Mouse (Mus musculus) T-helper 1 cell (primary cell): ENCODE measurements around the gene Muc13.

Experiments
- in situ Hi-C: fragments of 300-600 bp; cut with MboI, MseI; formaldehyde crosslinking; loops from one replicate; pipeline ENCODE4 v1.15.1; 2025; ENCODE audit warnings: high pct_unique_total_duplicates

Muc13 gene

DNA sequence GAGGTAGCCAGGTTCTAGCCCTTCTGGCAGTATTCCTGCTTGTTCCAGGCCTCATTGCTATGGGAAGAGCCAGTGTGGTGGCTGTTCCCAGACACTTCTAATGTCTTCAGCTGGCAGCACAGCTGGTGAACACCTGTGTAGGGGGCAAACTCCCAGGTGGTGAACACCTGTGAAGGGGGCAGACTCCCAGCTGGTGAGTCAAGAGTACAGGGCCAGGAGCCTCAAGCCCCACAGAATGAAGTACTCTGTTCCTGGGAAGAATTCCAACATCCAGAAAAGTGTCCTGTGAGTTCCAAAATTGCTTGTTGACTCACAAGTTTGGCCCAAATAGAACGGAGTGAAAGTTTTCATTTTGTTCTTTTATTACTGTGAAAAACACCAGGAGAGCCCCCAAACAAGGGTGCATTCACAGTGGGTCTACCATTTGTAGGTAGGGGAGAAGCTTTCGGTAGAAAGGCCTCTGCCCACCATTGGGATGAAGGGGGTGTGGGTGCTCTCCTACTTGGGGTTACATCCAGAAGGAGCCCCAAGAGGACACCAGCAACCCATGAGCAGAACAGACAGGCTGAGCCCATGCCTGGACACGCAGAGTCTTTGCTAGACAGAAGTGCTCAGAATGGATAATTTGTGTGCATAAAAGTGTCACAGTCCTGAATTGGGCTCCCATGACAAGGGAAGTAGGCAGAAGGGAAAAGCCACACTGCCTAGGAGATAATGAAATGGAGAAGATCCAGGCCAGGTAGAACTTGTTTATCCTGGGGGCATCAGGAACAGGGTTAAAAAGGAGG lies 25.2 kb upstream of the Muc13 start:
- in situ Hi-C loops = no loop called here

DNA sequence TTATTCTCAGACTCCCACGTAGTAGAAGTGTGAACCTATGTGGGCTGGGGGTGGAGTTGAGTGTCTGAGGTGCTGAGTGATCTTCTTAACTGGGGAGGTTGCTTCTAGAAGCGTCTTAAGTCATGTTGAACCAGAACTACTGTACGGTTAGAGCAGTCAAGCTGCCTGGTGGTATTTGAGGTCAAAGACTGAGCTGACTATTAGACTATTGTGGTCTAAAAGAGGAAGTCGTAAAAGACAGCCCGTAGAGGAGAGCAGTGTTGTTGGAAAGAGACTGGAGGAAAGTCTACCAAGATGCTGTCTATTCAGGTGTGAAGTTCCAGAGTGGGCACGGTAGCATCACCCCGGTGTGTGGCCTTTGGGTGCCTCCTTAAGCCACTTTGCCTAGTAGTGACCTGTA lies 24.0 kb upstream of the Muc13 start:
- in situ Hi-C loops = no loop called here

DNA sequence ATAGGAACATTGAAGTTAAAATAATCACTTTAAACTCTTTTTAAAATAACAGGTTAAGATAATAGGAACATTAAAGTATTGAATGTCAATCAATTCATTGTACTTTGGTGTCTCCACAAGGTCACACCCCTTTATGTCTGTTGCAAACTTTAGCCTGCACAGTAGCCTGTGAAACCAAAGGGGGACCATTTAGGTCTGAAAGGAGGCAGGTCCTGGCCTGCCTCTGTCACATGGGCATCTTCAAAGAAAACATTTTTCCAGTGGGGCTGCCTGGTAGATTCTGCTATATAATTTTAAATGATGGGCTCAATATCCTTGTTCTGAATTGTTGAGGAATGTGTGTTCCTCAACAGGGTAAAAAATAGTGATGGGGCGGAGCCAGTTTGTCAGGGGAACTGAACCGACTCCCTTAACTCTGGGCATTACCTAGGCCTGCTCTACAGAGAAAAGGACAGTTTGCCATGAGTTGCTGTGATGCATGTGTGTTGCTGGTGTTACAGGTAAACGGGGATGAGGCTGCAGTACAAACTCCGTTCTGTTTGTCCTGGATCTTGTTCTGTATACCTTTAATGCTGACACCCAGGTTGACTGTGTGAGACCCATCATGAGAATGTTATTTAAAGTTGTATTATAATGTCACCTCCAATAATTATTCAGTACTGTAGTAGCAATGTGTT lies 22.9 kb upstream of the Muc13 start:
- in situ Hi-C loops = no loop called here

DNA sequence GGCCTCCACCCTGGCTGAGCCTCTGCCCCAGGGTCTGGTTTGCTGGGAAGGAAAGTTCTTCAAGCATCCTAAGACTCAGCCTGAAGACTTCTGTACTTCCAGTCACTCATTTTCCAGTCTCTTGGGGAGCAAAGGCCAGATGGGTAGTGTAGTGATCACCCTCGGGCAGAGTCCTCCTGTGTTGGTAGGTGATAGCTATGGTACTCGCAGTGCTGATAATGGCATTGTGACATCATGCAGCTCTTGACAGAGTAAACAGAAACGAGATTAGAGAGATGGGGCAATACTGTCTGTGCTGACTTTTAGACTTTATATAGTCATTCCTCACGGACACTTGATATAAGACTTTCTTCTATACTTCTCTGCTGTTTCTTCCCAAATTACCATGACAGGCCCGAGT lies 21.0 kb upstream of the Muc13 start:
- in situ Hi-C loops = no loop called here

DNA sequence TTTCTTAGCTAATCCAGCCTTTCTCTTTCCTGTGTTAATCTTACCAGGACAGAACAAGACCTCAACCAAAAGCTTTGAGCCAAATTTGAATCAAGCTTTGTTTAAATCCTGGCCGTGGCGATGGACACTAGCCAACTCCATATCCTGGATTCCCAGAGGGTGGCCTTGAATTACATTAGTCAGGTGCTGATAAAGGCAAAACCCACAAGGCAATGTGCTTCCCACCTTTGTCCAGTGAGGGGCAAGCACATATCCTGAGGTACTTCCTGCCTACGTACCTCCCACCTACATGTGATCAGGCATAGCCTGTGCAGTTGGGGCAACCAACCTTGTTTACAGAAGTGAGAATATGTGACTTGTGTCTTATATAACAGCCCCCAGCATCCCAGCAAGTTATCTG lies 18.9 kb upstream of the Muc13 start:
- in situ Hi-C loops = no loop called here

DNA sequence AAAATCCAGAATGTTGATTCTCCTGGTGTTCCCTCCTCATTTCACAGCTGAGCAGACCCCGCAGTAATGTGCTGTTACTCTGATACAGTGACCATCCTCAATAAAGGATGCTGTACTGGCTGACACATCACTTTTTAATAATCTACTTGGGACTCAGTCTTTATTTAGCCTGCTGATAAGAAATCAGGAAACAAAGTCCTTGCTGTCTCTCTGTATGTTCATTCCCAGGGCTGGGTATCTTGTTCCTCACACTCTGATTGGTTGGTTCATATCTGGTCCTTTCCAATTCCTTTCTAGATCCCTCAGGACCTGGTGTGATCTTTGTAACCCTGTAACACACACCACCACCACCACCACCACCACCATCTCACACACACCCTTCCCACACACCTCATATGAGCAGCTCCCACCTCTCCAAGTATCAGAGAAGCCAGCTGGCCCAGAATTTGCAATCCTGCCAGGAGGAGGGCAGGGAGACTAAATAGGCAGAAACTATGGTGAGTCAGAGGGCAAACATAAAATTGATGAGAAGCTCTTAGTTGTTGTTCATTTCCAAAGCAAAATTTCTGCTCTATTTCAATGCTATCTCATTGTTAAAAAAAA lies 18.0 kb upstream of the Muc13 start:
- in situ Hi-C loops = no loop called here

DNA sequence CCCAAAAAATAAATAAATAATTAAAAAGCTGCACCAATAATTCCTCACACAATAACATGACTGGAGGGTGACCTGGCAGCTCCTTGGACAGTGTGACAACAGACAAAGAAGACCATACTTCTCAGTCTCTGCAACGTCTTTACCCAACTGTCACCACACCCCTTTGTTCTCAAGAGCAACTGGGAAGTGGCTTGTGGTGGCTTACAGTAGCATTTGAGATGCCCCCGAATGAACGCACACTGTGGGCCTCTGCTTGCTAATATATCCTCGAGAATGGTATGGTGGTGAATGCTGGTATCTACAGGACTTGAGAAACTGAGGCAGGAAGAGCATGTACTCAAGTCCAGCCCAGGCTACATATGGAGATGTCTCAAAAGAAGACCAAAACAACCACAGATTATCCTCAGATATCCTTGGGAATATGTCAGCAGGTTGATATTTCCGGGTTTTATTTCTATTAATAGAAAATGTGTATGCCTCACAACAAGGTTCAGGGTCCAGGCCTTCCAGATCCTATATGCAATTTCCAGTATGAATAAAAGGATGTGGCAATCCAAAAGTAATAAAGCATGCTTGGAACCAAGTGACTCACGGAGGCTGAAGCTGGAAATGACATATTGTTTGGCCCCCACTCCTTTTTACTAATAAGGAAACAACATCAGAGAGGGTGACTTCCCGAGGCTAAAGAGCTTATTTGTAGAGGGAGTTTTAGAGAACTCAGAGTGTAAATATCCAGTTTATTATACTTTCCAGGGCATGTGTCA lies 16.9 kb upstream of the Muc13 start:
- in situ Hi-C loops = no loop called here

DNA sequence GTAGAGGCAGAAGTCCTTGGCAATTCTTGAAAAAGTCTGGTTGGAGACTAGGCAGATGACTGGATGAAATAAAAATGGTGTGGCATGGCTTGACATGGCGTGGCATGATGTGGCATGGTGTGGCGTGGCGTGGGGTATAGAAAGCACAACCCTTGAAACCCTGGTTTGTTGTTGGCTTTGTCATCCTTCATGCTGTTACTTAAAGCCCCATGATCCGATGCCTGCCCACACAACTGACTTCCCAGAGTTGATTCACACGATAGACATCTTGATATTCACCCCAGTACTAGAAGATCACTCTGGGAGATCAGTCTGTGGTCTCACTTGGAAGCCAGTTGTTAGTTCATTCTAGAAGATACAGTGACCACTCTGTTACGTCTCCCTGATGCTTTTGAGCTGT lies 16.2 kb upstream of the Muc13 start:
- in situ Hi-C loops = no loop called here

DNA sequence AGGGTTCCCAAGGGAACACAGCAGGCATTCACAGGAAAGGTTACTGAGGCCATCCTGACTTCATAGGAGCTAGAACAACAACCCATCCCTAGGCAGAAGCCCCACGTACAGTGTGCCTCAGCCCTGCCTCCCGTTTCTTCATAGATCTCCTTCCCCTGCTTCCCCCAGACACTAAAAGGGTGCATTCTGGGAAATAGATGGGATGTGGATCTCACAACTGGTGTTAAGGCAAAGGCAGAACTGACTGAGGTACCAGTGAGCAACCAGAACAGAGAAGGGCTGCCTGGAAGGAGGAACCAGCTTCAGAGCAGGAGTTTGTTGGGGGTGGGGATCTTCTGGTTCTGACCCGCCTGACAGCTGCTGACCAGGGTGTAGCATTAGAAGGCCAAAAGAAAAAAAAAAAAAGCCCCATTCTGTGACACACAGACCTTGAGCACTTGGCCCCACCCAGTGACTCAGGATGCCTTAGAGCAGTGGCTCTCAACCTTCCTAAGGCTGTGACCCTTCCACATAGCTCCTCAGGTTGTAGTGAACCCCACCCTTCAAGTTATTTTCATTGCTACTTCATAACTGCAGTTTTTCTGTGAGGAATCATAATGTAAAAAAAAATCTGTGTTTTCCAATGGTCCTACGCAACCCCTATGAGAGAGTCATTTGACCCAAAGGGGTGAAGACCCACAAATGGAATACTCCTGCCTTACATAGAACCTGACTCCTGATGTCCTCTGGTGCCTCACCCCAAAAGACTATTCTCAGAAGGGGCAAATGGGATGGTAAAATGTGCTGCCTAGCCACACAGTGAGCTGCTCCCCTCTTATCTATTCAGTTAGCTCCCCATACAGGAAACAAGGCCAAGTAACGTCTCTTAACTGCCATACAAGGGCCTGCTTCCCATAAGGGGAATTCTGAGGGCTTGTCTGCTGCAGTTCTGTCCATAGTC lies 11.8 kb upstream of the Muc13 start:
- in situ Hi-C loops = no loop called here

DNA sequence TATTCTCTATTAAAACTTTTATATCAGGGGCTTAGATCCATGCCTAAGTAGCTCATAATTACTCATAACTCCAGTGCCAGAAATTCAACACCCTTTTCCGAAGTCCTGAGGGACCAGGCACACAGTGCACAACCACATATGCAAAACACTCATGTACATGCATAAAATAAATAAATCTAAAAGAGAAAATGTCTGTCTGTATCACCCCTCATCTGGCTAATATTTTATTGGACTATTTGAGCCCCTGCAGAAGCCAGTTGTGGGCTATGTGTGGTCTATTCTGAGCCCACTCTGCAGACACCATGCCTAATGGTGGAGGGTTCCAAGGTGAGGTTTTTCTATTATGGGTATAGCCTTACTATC lies 11.1 kb upstream of the Muc13 start:
- in situ Hi-C loops = no loop called here

DNA sequence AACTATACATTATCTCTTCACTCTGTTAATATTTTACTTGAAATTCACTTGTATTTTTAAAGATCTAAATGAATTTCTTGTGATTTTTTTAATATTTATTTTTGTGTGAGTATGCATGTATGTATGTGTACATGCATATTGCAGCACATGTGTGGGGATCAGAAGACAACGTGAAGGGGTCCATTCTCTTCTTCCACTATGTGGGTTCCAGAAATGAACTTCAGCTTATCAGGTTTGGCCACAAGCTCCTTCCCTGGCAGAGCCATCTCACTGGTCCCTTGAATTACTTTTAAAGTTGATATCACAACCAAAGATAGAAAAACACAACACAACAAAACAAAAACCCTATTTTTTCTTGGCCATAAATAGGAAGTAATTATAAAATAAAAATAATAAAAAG lies 9.3 kb upstream of the Muc13 start:
- in situ Hi-C loops = no loop called here

DNA sequence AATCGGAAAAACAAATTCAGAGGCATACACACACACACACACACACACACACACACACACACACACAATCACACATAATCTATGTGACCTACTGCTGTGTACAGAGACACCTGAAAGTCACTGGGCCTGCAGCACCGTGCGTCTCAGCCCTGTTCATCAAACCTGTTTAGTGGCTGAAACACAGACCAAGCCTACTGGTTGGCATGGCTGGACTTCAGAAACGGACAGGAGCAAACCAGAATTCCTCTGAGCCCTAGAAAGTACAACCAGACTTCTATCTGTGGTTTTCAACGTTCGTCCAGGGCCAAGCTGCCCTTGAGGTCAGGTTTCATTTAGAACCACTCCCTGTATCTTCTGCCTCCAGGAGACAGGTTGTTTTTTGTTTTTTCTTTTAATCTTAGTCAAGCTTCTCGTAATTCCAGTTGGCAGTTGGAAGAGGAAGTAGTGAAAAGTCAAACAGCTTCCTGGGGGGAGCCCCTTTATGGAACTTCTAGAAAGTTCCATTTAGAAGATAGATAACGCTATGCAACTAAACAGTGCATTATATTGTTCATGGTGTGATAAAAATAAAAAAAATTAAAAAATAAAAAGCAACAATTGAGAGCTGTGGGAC lies 8.6 kb upstream of the Muc13 start:
- in situ Hi-C loops = no loop called here

DNA sequence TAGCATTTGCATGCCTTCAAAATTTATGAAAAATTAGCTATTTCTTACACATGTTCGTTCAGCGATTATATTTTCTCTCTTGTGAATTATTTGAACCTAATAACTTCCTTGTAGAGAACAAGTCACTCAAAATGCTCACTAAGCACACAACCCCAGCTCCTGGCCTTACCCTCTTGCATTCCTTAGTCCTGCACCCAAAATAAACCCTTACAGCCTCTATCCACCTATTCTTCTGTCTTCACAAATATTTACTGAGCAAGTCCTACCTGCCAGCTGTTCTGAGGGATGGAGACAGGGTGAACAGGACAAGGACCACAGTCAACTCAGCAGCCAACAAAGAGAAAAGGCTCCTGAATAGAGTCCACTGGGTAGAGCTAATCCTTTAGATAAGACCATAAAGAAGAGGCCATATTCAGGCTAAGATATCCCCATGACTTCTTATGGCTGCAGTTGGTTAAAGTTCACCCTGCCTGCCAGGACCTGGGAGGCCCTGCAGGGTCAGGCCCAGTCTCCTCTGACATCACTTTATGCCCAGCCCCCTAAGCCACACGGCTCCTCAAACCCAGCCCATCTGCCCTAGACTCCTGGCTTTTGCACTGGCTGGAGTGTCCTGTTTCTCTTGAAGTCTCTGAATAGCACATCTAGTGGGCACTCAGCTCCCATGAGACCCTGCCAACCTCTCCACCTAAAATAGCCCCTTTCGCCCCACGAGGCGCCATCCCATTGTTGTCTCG lies 7.0 kb upstream of the Muc13 start:
- in situ Hi-C loops = no loop called here

DNA sequence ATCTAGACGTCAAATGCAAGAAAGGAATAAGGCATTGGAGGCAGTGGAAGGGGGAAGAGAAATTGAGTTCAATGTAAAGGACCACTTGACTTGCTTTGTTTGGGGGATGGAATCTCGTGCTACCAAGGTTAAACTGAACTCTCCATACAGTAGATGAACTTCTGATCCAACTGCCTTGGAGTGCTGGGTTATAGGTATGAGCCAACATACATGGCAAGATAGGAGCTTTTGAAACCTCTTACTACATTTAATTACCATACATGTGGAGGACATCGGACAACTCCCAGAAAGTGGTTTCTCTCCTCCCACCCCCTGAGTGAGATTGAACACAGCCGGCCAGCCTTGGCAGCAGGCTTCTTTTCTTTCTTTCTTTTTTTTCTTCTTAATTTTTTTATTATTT lies 1.3 kb downstream of the Muc13 start:
- in situ Hi-C loops = no loop called here

DNA sequence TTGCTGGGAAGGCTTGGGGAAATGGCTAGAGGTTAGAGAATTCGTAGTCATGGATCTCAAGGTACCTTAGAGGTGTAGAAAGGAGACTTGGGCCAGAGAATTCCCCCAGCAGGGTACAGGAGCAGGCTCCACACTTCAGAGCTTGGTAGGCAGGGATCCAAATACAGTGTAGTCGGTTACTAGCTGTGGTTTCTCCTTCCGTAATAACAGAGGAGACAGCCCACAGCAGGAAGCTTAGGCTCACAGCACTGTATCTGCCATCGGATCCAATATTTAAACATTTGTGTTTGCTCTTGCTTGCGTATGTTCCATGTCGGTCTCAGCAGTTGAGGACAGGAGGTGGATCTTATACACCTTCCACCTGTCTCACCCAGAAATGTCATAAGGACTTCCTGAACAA lies 2.0 kb downstream of the Muc13 start:
- in situ Hi-C loops = no loop called here

DNA sequence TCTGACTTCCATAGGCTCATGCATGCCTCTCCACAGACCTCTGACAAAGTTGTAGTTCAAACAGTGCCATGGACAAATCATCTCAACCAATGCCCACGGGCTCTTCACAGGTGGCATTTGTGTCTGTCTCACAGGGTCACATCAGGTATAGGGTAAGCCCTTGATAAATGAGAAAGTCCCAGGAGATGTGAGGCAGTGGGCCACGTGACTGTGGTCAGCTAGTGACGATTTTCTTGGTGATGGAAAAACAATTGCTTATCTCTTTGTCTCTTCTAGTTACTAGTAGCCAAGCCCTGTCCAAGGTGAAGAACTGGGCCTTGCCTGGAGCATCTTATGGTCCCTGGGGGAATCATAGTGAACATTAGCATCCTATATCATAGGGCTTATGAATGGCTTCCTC lies 2.9 kb downstream of the Muc13 start:
- in situ Hi-C loops = no loop called here

DNA sequence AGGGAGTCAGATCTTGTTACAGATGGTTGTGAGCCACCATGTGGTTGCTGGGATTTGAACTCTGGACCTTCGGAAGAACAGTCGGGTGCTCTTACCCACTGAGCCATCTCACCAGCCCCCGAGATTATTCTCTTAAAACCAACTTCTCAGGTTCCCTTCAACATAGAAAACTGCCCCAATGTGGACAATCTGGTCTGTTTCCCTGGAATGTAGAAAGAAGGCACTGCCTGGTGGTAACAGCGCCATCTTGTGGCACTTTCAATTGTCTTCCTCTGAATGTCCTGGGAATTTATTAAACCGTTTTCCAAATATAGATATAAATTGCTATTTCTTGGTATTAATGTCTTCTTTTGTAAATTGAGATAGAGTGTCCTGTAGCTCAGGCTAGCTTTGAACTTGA lies 4.0 kb downstream of the Muc13 start:
- in situ Hi-C loops = no loop called here

DNA sequence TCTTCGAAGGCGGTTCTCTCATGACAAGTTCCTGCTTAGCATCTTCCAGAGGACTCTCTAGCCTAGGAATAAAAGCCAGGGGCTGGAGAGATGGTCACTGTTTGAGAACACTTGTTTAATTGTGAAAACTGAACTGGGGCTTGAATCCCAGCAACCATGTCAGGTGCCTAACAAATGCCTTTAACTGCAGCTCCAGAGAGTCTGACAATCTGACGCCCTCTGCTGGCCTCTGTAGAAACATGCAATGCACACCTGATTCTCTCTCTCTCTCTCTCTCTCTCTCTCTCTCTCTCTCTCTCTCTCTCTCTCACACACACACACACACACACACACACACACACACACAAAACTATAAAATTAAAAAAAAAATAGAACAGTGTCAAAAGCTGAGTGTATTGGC lies 16.2 kb downstream of the Muc13 start:
- in situ Hi-C loops = no loop called here

DNA sequence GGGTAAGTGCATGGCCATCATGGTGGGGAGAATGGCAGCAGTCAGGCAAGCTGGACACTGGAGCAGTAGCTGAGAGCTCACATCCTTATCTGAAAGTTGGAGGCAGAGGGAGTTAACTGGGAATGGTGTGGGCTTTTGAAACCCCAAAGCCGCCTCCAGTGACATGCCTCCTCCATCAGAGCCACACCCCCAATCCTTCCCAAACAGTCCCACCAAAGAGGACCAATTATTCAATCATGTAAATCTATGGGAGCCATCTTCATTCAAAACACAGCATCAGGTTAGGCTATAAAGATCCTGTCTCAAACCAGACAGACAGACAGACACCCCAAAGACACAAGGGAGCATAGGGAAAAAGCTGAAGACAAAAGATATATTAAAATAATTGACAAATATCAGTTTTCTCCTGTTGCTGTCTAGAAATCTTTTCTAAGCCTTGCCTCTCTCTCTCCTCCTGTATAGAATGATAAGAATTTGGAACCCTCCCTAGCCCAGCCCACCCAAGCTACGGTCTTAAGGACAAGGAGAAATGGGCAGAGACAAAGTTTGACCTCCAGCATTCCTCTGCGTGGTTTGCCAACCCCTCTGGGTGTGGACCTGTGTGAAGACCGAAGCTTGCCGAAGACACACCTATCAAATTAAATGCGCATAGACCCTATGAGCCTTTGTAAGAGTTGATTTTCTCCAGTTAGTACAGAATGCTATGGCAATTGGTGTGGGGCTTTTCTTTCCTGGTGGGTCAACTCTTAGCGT lies 24.8 kb downstream of the Muc13 start:
- in situ Hi-C loops = loop anchor here (5.0 kb wide), 2 partner anchors 129 to 294 kb away; no protein-coding TSS in a partner anchor
